Mouse (Mus musculus) intestine, embryonic 15.5 days (tissue): ENCODE measurements at regions not wholly inside any gene's neighbourhood (a gene's known extent, or its start where the extent isn't known, plus 50 kb on each side); places are given as distances from the start of the nearest gene placed in this dataset.

ENCODE experiments used
- ATAC-seq: fragments of 200-750 bp; cut with Nextera tagmentation; 2 replicates; pipeline ENCODE4 v1.8.0; 2017; ENCODE audit warnings: moderate TSS enrichment, moderate library complexity
- H3K27ac ChIP-seq: fragments of 300-500 bp; sonication (generic); 2 replicates; pipeline ENCODE4 v1.5.1; 2015; ENCODE audit warnings: mild to moderate bottlenecking, inconsistent platforms
- H3K27me3 ChIP-seq: fragments of 300-500 bp; sonication (generic); replicated peaks from 2 replicates; pipeline ENCODE4 v1.6.1; 2015; ENCODE audit warnings: inconsistent platforms
- H3K36me3 ChIP-seq: fragments of 300-500 bp; sonication (generic); 2 replicates; pipeline ENCODE4 v1.6.1; 2015; ENCODE audit warnings: inconsistent platforms
- H3K4me1 ChIP-seq: fragments of 300-500 bp; sonication (generic); replicated peaks from 2 replicates; pipeline ENCODE4 v1.6.1; 2015; ENCODE audit warnings: inconsistent platforms
- H3K4me2 ChIP-seq: fragments of 300-500 bp; sonication (generic); replicated peaks from 2 replicates; pipeline ENCODE4 v1.6.1; 2015; ENCODE audit warnings: mild to moderate bottlenecking, inconsistent platforms
- H3K4me3 ChIP-seq: fragments of 300-500 bp; sonication (generic); replicated peaks from 2 replicates; pipeline ENCODE4 v1.5.1; 2015; ENCODE audit warnings: inconsistent platforms
- H3K9ac ChIP-seq: fragments of 300-500 bp; sonication (generic); 2 replicates; pipeline ENCODE4 v1.6.1; 2015; ENCODE audit warnings: inconsistent platforms
- H3K9me3 ChIP-seq: fragments of 300-500 bp; sonication (generic); 2 replicates; pipeline ENCODE4 v1.6.1; 2016; ENCODE audit warnings: inconsistent platforms
- WGBS: fragments of 180-500 bp; shearing (Covaris S2); methylation state at CpG from one replicate; pipeline ENCODE4 v1.1.7; 2015; 5-methylcytosine and 5-hydroxymethylcytosine counted together

DNA sequence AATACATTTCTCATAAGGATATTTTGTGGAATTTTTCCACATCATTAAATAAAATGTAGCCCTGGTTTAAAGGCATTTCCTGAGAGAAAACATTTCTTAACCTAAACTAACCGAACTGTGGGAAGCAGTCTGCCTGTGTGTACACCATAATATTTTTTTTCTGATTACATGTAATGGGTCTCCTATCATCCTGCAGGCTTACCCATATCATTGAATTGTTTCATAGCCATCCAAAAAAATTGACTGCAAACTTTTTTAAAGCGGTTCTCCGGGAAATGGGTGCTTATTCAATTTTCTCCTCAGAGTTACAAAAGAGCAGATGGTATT lies 81.1 kb upstream of the Efna5 start:
- Histone ChIP-seq H3K9me3 (no peaks in the 10 kb centered on the region), H3K4me2 (no peak overlapping the region), H3K9ac (no peak overlapping the region), H3K27me3 (no peaks in the 10 kb centered on the region), H3K4me1 (peaks cover 8% of the 10 kb centered on the region; the same call in 1 of the 2 replicates), H3K27ac (no peak overlapping the region), H3K4me3 (no peak overlapping the region), H3K36me3 (no peaks in the 10 kb centered on the region)
- ATAC-seq = no peak
- 75% methylated on average over 3 of the region's 3 CpGs for WGBS

DNA sequence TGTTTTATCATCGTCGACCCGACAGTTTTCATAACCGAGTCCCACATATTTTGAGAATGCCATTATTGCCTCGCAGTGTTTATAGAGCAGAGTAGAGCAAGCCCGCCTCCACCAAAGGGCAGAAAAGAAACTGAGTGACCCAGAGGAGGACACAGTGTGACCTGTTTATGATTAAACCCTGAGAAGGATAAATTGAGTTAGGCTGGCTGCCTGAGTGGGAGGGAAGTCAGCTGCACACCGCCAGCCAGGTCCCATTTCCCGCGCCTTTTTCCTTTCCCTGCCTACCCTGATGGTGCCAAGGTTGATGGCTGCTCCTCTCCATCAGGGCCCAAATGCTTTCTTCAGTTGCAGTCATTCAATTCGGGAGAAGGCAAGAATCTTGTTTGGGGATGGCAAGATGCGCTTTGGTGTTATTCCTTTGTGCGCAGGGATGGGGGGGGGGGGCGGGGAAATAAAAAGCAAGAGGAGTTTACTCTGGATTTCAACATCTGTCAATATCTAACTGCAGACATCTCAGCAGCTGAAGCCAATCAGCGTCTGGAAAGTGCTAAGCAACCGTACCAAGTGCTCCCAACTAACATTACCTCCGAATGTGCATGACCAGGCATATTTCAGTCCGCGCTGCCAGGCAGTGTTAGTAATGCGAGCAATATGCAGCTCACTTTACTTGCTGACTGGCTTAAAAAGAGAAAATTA lies 80.6 kb upstream of the Efna5 start:
- Histone ChIP-seq H3K9me3 (no peaks in the 10 kb centered on the region), H3K4me3 (no peak overlapping the region), H3K9ac (no peak overlapping the region), H3K4me1 (peaks cover 8% of the 10 kb centered on the region; the same call in 1 of the 2 replicates), H3K27me3 (no peaks in the 10 kb centered on the region), H3K27ac (no peak overlapping the region), H3K36me3 (no peaks in the 10 kb centered on the region), H3K4me2 (no peak overlapping the region)
- 57% methylated on average over 19 of the region's 19 CpGs for WGBS
- ATAC-seq = no peak

DNA sequence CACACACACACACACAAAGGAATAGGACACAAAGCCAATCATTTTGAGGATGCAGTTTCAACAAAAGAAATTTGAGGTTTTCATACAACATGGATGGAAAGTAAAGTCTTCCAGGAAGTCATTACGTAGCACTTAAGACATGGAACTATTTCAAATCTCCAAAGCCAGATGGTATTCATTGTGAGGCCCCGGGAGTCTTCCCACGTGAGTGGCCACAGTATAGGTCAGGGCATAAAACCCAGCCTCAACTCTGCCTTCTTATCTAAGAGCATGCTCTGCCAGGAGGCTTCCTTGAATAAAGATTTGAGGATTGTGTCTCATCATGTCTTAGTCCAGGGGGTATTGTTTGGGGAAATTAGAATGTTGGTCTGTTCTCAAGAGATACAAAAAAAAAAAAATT lies 78.0 kb upstream of the Efna5 start:
- Histone ChIP-seq H3K9ac (no peak overlapping the region), H3K27ac (no peak overlapping the region), H3K27me3 (no peaks in the 10 kb centered on the region), H3K4me3 (no peak overlapping the region), H3K4me1 (peaks cover 6% of the 10 kb centered on the region; the same call in 1 of the 2 replicates), H3K9me3 (no peaks in the 10 kb centered on the region), H3K36me3 (no peaks in the 10 kb centered on the region), H3K4me2 (no peak overlapping the region)
- WGBS = 66% methylated on average over 3 of the region's 3 CpGs
- ATAC-seq = no peak

DNA sequence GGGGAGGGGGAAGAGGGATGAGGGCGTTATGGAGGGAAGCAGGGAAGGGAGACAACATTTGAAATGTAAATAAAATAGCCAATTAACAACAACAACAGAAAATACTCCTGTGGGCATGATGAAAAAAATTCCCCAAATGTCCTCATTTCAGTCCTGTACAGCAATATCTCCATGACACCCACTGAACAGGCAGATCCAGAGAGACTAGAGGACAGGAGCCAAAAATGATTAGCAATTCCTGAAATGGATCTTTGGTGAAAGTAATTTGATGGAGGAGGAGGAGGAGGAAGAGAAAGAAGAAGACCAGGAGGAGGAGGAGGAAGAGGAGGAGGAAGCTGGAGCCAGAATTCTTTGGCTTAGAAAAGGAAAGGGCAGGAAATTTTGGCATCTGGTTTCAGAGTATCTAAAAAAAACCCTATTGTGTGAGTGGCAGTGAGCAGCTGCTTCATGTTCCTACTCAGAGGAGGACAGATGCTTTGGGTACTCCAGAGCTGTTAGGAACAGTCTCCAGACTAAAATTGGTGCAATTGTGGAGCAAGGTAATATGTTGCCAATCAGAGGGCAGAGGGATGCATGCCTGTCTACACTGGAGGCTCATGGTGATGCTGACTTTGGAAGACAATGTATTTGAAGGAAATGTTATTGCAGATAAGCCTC lies 66.5 kb upstream of the Efna5 start:
- H3K9ac ChIP-seq = no peak overlapping the region
- H3K9me3 ChIP-seq = no peaks in the 10 kb centered on the region
- H3K27me3 ChIP-seq = no peaks in the 10 kb centered on the region
- H3K36me3 ChIP-seq = no peaks in the 10 kb centered on the region
- H3K4me2 ChIP-seq = no peak overlapping the region
- H3K27ac ChIP-seq = no peak overlapping the region
- H3K4me1 ChIP-seq = no peaks in the 10 kb centered on the region
- H3K4me3 ChIP-seq = no peak overlapping the region
- no peak for ATAC-seq
- WGBS = 56% methylated on average over 1 of the region's 1 CpGs

DNA sequence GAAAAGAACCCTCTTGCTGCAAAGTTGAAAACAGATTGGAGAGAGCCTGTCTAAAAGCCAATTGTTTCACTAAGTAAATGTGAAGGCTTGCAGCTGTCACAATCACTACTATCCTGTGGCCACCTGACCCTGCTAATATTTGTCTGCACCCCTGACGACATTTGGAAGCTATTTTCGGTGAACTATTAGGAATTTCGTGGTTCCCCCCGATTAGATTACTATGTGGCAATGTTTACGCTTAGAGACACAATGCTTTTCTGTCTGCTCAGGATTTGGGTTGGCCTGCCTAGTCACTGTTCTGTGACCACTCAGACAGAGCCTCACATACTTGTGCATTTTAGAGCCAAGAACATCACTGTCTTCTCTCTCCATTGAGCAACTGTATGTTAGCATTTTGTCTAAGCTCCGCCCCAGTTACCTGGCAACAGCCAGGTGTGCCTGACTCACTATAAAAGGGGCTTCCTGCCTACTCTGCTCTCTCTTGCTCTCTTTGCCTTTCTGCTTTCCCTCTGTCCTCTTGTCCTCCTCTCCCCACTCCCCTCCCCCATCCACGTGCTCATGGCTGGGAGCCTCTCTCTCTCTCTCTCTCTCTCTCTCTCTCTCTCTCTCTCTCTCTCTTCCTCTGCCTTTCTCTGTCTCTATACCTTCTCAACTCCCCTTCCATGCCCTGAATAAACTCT lies 59.6 kb upstream of the Efna5 start:
- 31% methylated on average over 7 of the region's 7 CpGs for WGBS
- Histone ChIP-seq H3K9me3 (no peaks in the 10 kb centered on the region), H3K4me1 (0 out of 2 replicates have a peak, but pooled peaks cover 5% of the 10 kb centered on the region), H3K9ac (no peak overlapping the region), H3K4me3 (no peak overlapping the region), H3K4me2 (no peak overlapping the region), H3K27ac (no peak overlapping the region), H3K36me3 (no peaks in the 10 kb centered on the region), H3K27me3 (no peaks in the 10 kb centered on the region)
- ATAC-seq = no peak

DNA sequence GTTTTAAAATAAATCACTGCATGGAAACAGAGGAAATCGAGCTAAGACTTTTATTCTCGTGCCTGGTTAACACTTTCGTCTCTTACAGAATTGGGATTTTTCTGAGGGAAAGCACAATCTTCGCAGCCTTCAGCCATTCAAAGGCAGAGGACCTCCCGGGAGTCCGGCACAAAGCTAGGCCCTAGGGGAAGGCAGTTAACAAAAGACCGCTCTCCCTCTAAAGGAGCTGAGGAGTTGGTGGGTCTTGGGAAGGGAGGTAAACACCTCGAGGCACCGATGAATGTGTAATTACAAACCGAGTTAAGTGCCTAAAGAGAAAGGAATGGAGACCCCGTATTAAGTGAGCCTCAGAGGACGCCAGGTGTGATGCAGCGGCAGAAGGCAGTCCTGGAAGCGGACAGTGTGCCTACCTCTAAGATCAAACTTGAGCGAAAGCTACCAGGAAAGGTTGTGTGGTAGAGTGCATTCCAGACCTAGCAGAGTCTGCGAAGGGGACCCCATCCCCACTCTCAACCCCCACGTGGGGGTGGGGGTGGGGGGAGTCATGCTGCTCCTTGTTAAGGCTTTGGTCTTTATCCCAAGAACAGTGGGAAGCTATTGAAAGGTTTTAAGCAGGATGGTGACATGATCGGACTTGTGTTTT lies 58.9 kb upstream of the Efna5 start:
- 28% methylated on average over 18 of the region's 18 CpGs for WGBS
- Histone ChIP-seq H3K4me2 (no peak overlapping the region; the same call in 1 of the 2 replicates), H3K4me1 (0 out of 2 replicates have a peak, but pooled peaks cover 5% of the 10 kb centered on the region), H3K4me3 (no peak overlapping the region), H3K9me3 (no peaks in the 10 kb centered on the region), H3K27ac (no peak overlapping the region), H3K36me3 (no peaks in the 10 kb centered on the region), H3K27me3 (no peaks in the 10 kb centered on the region), H3K9ac (no peak overlapping the region)
- ATAC-seq = no peak

DNA sequence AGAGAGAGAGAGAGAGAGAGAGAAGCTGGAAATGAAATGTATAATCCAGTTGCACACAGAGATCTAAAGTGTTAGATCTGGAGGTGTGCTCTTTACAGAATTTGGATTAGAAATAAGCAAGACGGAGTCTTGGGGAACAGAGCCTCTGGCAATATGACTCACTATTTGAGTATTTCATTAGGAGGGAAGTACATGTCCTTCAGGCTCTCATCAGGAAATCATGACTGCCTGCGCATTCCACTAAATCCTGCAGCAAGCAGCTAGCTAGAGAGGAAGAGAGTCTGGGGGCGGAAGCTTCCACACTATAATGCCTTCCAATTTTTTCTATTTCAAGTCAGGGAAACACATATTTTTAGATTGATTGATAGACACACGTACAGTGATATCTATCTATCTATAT lies 58.1 kb upstream of the Efna5 start:
- H3K4me3 ChIP-seq = no peak overlapping the region

More for the DNA sequence above, 58.1 kb upstream of the Efna5 start:
- Histone ChIP-seq H3K9ac (no peak overlapping the region), H3K4me1 (0 out of 2 replicates have a peak, but pooled peaks cover 5% of the 10 kb centered on the region), H3K36me3 (no peaks in the 10 kb centered on the region), H3K4me2 (no peak overlapping the region), H3K27me3 (no peaks in the 10 kb centered on the region), H3K9me3 (no peaks in the 10 kb centered on the region), H3K27ac (no peak overlapping the region)
- no peak for ATAC-seq
- 71% methylated on average over 4 of the region's 4 CpGs for WGBS
